In genomic region chr11:32454231-32454799, GRCm38 (mm10) we compare ENCODE assay signal across 8 mouse cellular contexts. TPM values are rescaled to one million over a fixed set of nuclear protein-coding genes. Genes with fewer than 3 reads are reported as not detected.
A peak's percentile ranks its signal among the peaks of the same experiment; 100 is the strongest.
DNase-seq lines count a peak whose midpoint lies in the region; ATAC-seq lines count a peak whose summit lies in the region.

No protein-coding gene starts in this region.

- WGBS in kidney, embryonic 16.5 days, result 4% methylated on average over 19 of the region's 19 CpGs
- 4% methylated on average over 19 of the region's 19 CpGs for WGBS in heart, embryonic 16.5 days

- peak overlapping the region; percentile 98 for H3K27ac ChIP-seq in kidney, embryonic 16.5 days (ENCODE audit: low read length)
- H3K27ac ChIP-seq in heart, embryonic 16.5 days (ENCODE audit: low read length), result peak overlapping the region; percentile 15

- DNase-seq in kidney, postnatal 25 days, result no peak
- peak; percentile 55 for DNase-seq in R1 (ENCODE audit: low read depth, low spot score)
- DNase-seq in lung, postnatal 25 days (ENCODE audit: low spot score), result peak; percentile 14
- DNase-seq in natural killer cell, adult 2 months (ENCODE audit: low spot score in 2 of 2), result no peak
- no peak for DNase-seq in ovary, postnatal 14 days (ENCODE audit: low spot score)
- DNase-seq in frontal cortex, postnatal 25 days (ENCODE audit: low spot score in 2 of 2), result no peak

- peak overlapping the region; percentile 98 for H3K9ac ChIP-seq in kidney, embryonic 16.5 days (replicated peaks; ENCODE audit: low read length)
- peak overlapping the region; percentile 77 for H3K9ac ChIP-seq in heart, embryonic 16.5 days (ENCODE audit: low read length)

- no peaks in the 10 kb centered on the region for H3K36me3 ChIP-seq in kidney, embryonic 16.5 days (ENCODE audit: insufficient read depth, low read length)
- H3K36me3 ChIP-seq in heart, embryonic 16.5 days (ENCODE audit: control insufficient read depth, insufficient read depth), result no peaks in the 10 kb centered on the region

- H3K4me1 ChIP-seq in kidney, embryonic 16.5 days (ENCODE audit: insufficient read depth, low read length), result peaks cover 11% of the 10 kb centered on the region
- peaks cover 12% of the 10 kb centered on the region for H3K4me1 ChIP-seq in heart, embryonic 16.5 days (ENCODE audit: control insufficient read depth, insufficient read depth, low read length)

- no peak; the same call in 1 of the 2 replicates for ATAC-seq in kidney, embryonic 16.5 days (ENCODE audit: low FRiP score, low TSS enrichment)
- no peak; the same call in 1 of the 2 replicates for ATAC-seq in heart, embryonic 16.5 days (replicated peaks; ENCODE audit: extremely low read depth, insufficient read depth, low FRiP score)

- H3K27me3 ChIP-seq in kidney, embryonic 16.5 days (ENCODE audit: insufficient read depth, low read length), result no peaks in the 10 kb centered on the region
- H3K27me3 ChIP-seq in heart, embryonic 16.5 days (ENCODE audit: control insufficient read depth, insufficient read depth, low read length), result no peaks in the 10 kb centered on the region

- no peaks in the 10 kb centered on the region for H3K9me3 ChIP-seq in kidney, embryonic 16.5 days (ENCODE audit: low read length)
- no peaks in the 10 kb centered on the region for H3K9me3 ChIP-seq in heart, embryonic 16.5 days (replicated peaks; ENCODE audit: control insufficient read depth, low read length)

- H3K4me3 ChIP-seq in kidney, embryonic 16.5 days (ENCODE audit: low read length), result peak overlapping the region; percentile 95
- H3K4me3 ChIP-seq in heart, embryonic 16.5 days (ENCODE audit: low read length), result peak overlapping the region; percentile 64

- peak overlapping the region; percentile 98 for H3K4me2 ChIP-seq in kidney, embryonic 16.5 days (replicated peaks; ENCODE audit: low read depth, low read length)
- H3K4me2 ChIP-seq in heart, embryonic 16.5 days (ENCODE audit: low read depth, low read length), result peak overlapping the region; percentile 97

RNA-seq across cellular contexts. Expression of gene Ubtd2, which starts 0.9 kb away (rescaled TPM):
- polyA plus RNA-seq in kidney, embryonic 16.5 days (2015; fragmentation: Nextera tagmentation; extraction: Ambion mirVana), result 45.1 and 45.6 TPM in 2 replicates
- polyA plus RNA-seq in heart, embryonic 16.5 days (2015; fragmentation: Nextera tagmentation; extraction: Ambion mirVana), result 25.5 and 27.1 TPM in 2 replicates

Comparison
In these comparisons a context has a peak if more than half of its experiments do, and no peak if none do; other contexts are left out.
1. DNase-seq: peak in R1 (single experiment) and lung, postnatal 25 days (single experiment); none in kidney, postnatal 25 days (0 of 2), natural killer cell, adult 2 months (0 of 2), ovary, postnatal 14 days (single experiment) and frontal cortex, postnatal 25 days (0 of 2).